Mouse (Mus musculus) CH12.LX (cell line): ENCODE results near the gene Fah.

Source experiments
- BHLHE40 ChIP-seq: IDR thresholded peaks from 2 replicates; pipeline ENCODE4 v1.6.1; 2011; ENCODE audit warnings: mild to moderate bottlenecking, low read depth, low read length, improper control_type of control experiment
- CHD2 ChIP-seq: IDR thresholded peaks from 2 replicates; pipeline ENCODE4 v1.6.1; 2011; ENCODE audit warnings: low read length, improper control_type of control experiment
- CTCF ChIP-seq, 2 experiments: IDR thresholded peaks in 1 of 2; conservative IDR thresholded peaks in 1 of 2; 2 replicates each; pipeline ENCODE4 v1.5.1; 2011 to 2012; ENCODE audit warnings: low read depth in 2 of 2, low read length in 2 of 2, improper control_type of control experiment in 1 of 2, inconsistent platforms in 1 of 2, mild to moderate bottlenecking in 1 of 2, moderate library complexity in 1 of 2
- HCFC1 ChIP-seq: IDR thresholded peaks from 2 replicates; pipeline ENCODE4 v1.6.1; 2012; ENCODE audit warnings: low read depth, mild to moderate bottlenecking, inconsistent platforms, low read length, improper control_type of control experiment
- JUN ChIP-seq: IDR thresholded peaks from 2 replicates; pipeline ENCODE4 v1.6.1; 2011; ENCODE audit warnings: low read depth, mild to moderate bottlenecking, low read length, improper control_type of control experiment, moderate library complexity; ENCODE audit not compliant: insufficient read depth
- NRF1 ChIP-seq: IDR thresholded peaks from 2 replicates; pipeline ENCODE4 v1.6.1; 2014; ENCODE audit warnings: low read depth, mild to moderate bottlenecking, inconsistent platforms, low read length, improper control_type of control experiment, moderate library complexity
- POLR2A ChIP-seq: IDR thresholded peaks from 2 replicates; pipeline ENCODE4 v1.6.1; 2011; ENCODE audit warnings: low read depth, mild to moderate bottlenecking, improper control_type of control experiment, low read length
- RCOR1 ChIP-seq: conservative IDR thresholded peaks from 2 replicates; pipeline ENCODE4 v1.6.1; 2012; ENCODE audit warnings: low read depth, mild to moderate bottlenecking, inconsistent platforms, low read length, improper control_type of control experiment
- UBTF ChIP-seq: IDR thresholded peaks from 2 replicates; pipeline ENCODE4 v1.6.1; 2012; ENCODE audit warnings: low read depth, mild to moderate bottlenecking, inconsistent platforms, low read length, improper control_type of control experiment, moderate library complexity
- ZNF384 ChIP-seq: IDR thresholded peaks from 2 replicates; pipeline ENCODE4 v1.6.1; 2012; ENCODE audit warnings: low read depth, low read length, improper control_type of control experiment, inconsistent platforms

GRCm38 (mm10) chr7:84649016-84649415 is 42.5 kb upstream of the Fah start:
- TF ChIP-seq BHLHE40 (no peak), CTCF (conservative IDR thresholded peaks at IDR 0.05 in 1 of 2, IDR thresholded peaks at IDR 0.05 in 1 of 2; ENCODE audit: low read depth in 2 of 2, low read length in 2 of 2) (no peak), CHD2 (no peak), POLR2A (no peak), JUN (no peak), UBTF (no peak), HCFC1 (no peak), ZNF384 (no peak), RCOR1 (no peak), NRF1 (no peak)
